Mouse (Mus musculus) liver, postnatal 0 days (tissue): ENCODE measurements at regions not wholly inside any gene's neighbourhood (a gene's known extent, or its start where the extent isn't known, plus 50 kb on each side); places are given as distances from the start of the nearest gene placed in this dataset.

Experiments
- ATAC-seq: fragments of 200-750 bp; cut with Nextera tagmentation; 2 replicates; pipeline ENCODE4 v1.8.0; 2017; ENCODE audit warnings: mild to moderate bottlenecking, moderate library complexity
- DNase-seq: peaks from one replicate; pipeline ENCODE4 v3.0.0-alpha.2; 2016
- H3K27ac ChIP-seq: fragments of 300-500 bp; sonication (generic); 2 replicates; pipeline ENCODE4 v1.5.1; 2014; ENCODE audit warnings: antibody characterized with exemption, moderate library complexity, mild to moderate bottlenecking, low read depth
- H3K27me3 ChIP-seq: fragments of 300-500 bp; sonication (generic); 2 replicates; pipeline ENCODE4 v1.6.1; 2014; ENCODE audit warnings: low read length, control low read depth, mixed read lengths; ENCODE audit not compliant: insufficient read depth
- H3K36me3 ChIP-seq: fragments of 300-500 bp; sonication (generic); replicated peaks from 2 replicates; pipeline ENCODE4 v1.6.1; 2014; ENCODE audit warnings: mild to moderate bottlenecking, control low read depth, low read length, moderate library complexity, mixed read lengths; ENCODE audit not compliant: insufficient read depth
- H3K4me1 ChIP-seq: fragments of 300-500 bp; sonication (generic); 2 replicates; pipeline ENCODE4 v1.6.1; 2014; ENCODE audit warnings: antibody characterized with exemption, mild to moderate bottlenecking, control low read depth; ENCODE audit not compliant: insufficient read depth
- H3K4me2 ChIP-seq: fragments of 300-500 bp; sonication (generic); 2 replicates; pipeline ENCODE4 v1.6.1; 2014; ENCODE audit warnings: low read depth, mild to moderate bottlenecking, low read length, moderate library complexity, mixed read lengths
- H3K4me3 ChIP-seq: fragments of 300-500 bp; sonication (generic); 2 replicates; pipeline ENCODE4 v1.5.1; 2014; ENCODE audit warnings: low read depth, low read length
- H3K9ac ChIP-seq: fragments of 300-500 bp; sonication (generic); replicated peaks from 2 replicates; pipeline ENCODE4 v1.6.1; 2014; ENCODE audit warnings: mild to moderate bottlenecking, moderate library complexity
- H3K9me3 ChIP-seq: fragments of 300-500 bp; sonication (generic); 2 replicates; pipeline ENCODE4 v1.6.1; 2016; ENCODE audit warnings: mild to moderate bottlenecking, control low read depth, low read length, mixed read lengths
- CTCF ChIP-seq: sonication (generic); IDR thresholded peaks from 2 replicates; pipeline ENCODE4 v1.5.1; 2016; ENCODE audit warnings: antibody characterized with exemption, low read depth
- EP300 ChIP-seq: IDR thresholded peaks from 2 replicates; pipeline ENCODE4 v1.6.1; 2016; ENCODE audit warnings: antibody characterized with exemption, low read depth, mild to moderate bottlenecking
- WGBS: fragments of 180-500 bp; shearing (Covaris S2); extraction: QIAGEN DNeasy Blood & Tissue Kit; methylation state at CpG from one replicate; pipeline ENCODE4 v1.1.7; 2014; ENCODE audit not compliant: insufficient replicate concordance; 5-methylcytosine and 5-hydroxymethylcytosine counted together

GRCm38 (mm10) chr11:45789886-45790285 is 62.0 kb upstream of the Clint1 start:
- H3K4me2 ChIP-seq = no peak overlapping the region
- no peak for TF ChIP-seq EP300
- no peak for TF ChIP-seq CTCF
- no peaks in the 10 kb centered on the region for H3K4me1 ChIP-seq
- 88% methylated on average over 3 of the region's 3 CpGs for WGBS
- H3K9ac ChIP-seq = no peak overlapping the region
- no peaks in the 10 kb centered on the region for H3K9me3 ChIP-seq
- H3K27ac ChIP-seq = no peak overlapping the region
- no peak for DNase-seq
- ATAC-seq = no peak
- H3K27me3 ChIP-seq = no peaks in the 10 kb centered on the region
- no peaks in the 10 kb centered on the region for H3K36me3 ChIP-seq
- H3K4me3 ChIP-seq = no peak overlapping the region

- Histone ChIP-seq H3K4me1 (no peaks in the 10 kb centered on the region), H3K27ac (no peak overlapping the region), H3K9me3 (no peaks in the 10 kb centered on the region), H3K27me3 (no peaks in the 10 kb centered on the region), H3K36me3 (no peaks in the 10 kb centered on the region), H3K9ac (no peak overlapping the region), H3K4me3 (no peak overlapping the region), H3K4me2 (no peak overlapping the region)
- ATAC-seq (no peak), DNase-seq (no peak)
- WGBS = 79% methylated on average over 8 of the region's 8 CpGs
- no peak for TF ChIP-seq CTCF
- no peak for TF ChIP-seq EP300
Measured at GRCm38 (mm10) chr11:45790504-45790903, 61.3 kb upstream of the Clint1 start.

GRCm38 (mm10) chr11:45791696-45792095 is 60.2 kb upstream of the Clint1 start:
- Histone ChIP-seq H3K9ac (no peak overlapping the region), H3K9me3 (no peaks in the 10 kb centered on the region), H3K4me3 (no peak overlapping the region), H3K4me1 (no peaks in the 10 kb centered on the region), H3K27me3 (no peaks in the 10 kb centered on the region), H3K4me2 (no peak overlapping the region), H3K36me3 (no peaks in the 10 kb centered on the region), H3K27ac (no peak overlapping the region)
- DNase-seq (no peak), ATAC-seq (no peak)
- no peak for TF ChIP-seq CTCF
- no peak for TF ChIP-seq EP300
- 64% methylated on average over 2 of the region's 2 CpGs for WGBS

GRCm38 (mm10) chr11:45794361-45794981 is 57.4 kb upstream of the Clint1 start:
- H3K27ac ChIP-seq = no peak overlapping the region
- peaks cover 4% of the 10 kb centered on the region for H3K4me1 ChIP-seq
- no peak for TF ChIP-seq EP300
- TF ChIP-seq CTCF = peak; percentile 65
- no peak overlapping the region for H3K4me3 ChIP-seq
- ATAC-seq (no peak), DNase-seq (peak; percentile 37)
- no peak overlapping the region for H3K4me2 ChIP-seq
- 69% methylated on average over 5 of the region's 5 CpGs for WGBS
- no peaks in the 10 kb centered on the region for H3K9me3 ChIP-seq
- H3K9ac ChIP-seq = no peak overlapping the region
- H3K36me3 ChIP-seq = no peaks in the 10 kb centered on the region
- no peaks in the 10 kb centered on the region for H3K27me3 ChIP-seq

GRCm38 (mm10) chr11:45795322-45795721 is 56.5 kb upstream of the Clint1 start:
- Histone ChIP-seq H3K4me3 (no peak overlapping the region), H3K36me3 (no peaks in the 10 kb centered on the region), H3K9me3 (no peaks in the 10 kb centered on the region), H3K27ac (no peak overlapping the region), H3K9ac (no peak overlapping the region), H3K27me3 (no peaks in the 10 kb centered on the region), H3K4me2 (no peak overlapping the region), H3K4me1 (peaks cover 12% of the 10 kb centered on the region)
- DNase-seq (no peak), ATAC-seq (no peak)
- WGBS = 49% methylated on average over 6 of the region's 6 CpGs
- TF ChIP-seq CTCF (no peak), EP300 (no peak)

- H3K4me2 ChIP-seq = no peak overlapping the region
- DNase-seq = peak; percentile 85
- H3K4me3 ChIP-seq = no peak overlapping the region
- H3K36me3 ChIP-seq = no peaks in the 10 kb centered on the region
- H3K9me3 ChIP-seq = no peaks in the 10 kb centered on the region
- H3K27ac ChIP-seq = no peak overlapping the region
- peak; percentile 55; the same call in 1 of the 2 replicates for TF ChIP-seq EP300
- TF ChIP-seq CTCF = peak; percentile 88
- H3K9ac ChIP-seq = no peak overlapping the region
- H3K27me3 ChIP-seq = no peaks in the 10 kb centered on the region
- ATAC-seq = peak; percentile 72
- WGBS = 15% methylated on average over 3 of the region's 3 CpGs
- peaks cover 15% of the 10 kb centered on the region for H3K4me1 ChIP-seq
Measured at GRCm38 (mm10) chr11:45795731-45796130, 56.1 kb upstream of the Clint1 start.
